Mouse (Mus musculus): Measurements from ENCODE around the gene Pdzk1. TPM values are rescaled to one million over a fixed set of nuclear protein-coding genes. Genes with fewer than 3 reads are reported as not detected.

The Pdzk1 gene
- polyA plus RNA-seq, 1 experiment from 2014 or later, result 0.08 TPM

DNA sequence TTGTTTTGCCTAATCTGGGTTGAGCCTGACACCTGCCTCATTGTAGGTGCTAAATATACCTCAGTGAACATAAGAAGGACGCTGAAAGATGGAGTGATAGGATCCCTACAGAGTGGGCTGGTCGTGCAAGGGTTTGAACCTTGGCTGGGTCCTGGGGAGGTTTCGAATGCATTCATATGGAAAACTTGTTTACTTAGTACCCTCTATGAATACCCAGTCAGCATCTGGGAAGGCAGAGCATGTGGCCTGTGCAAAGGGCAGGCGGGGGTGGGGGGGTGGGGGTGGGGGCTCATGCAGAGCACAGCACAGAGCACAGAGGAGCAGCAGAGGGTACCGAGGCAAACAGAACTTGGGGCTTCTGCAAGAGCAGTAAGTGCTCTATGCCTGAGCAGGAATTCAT is 3.8 kb downstream of the Pdzk1 start:
- ATAC-seq (ENCODE audit: insufficient read depth) (no peak), DNase-seq (no peak)
- no peaks in the 10 kb centered on the region for H3K4me1 ChIP-seq (ENCODE audit: insufficient read depth)
- no peaks in the 10 kb centered on the region for H3K36me3 ChIP-seq (ENCODE audit: insufficient read depth)
- no peak overlapping the region for H3K4me3 ChIP-seq (ENCODE audit: low read depth, low read length)
- H3K4me2 ChIP-seq, result no peak overlapping the region
- H3K9me3 ChIP-seq (ENCODE audit: low read depth, low read length), result no peaks in the 10 kb centered on the region
- 43% methylated on average over 5 of the region's 5 CpGs for WGBS
- TF ChIP-seq CTCF (IDR thresholded peaks at IDR 0.05; ENCODE audit: low read depth), result no peak
- H3K27me3 ChIP-seq (ENCODE audit: insufficient read depth, low read length), result no peaks in the 10 kb centered on the region
- no peak overlapping the region for H3K27ac ChIP-seq (ENCODE audit: low read depth)
- no peak overlapping the region for H3K9ac ChIP-seq

DNA sequence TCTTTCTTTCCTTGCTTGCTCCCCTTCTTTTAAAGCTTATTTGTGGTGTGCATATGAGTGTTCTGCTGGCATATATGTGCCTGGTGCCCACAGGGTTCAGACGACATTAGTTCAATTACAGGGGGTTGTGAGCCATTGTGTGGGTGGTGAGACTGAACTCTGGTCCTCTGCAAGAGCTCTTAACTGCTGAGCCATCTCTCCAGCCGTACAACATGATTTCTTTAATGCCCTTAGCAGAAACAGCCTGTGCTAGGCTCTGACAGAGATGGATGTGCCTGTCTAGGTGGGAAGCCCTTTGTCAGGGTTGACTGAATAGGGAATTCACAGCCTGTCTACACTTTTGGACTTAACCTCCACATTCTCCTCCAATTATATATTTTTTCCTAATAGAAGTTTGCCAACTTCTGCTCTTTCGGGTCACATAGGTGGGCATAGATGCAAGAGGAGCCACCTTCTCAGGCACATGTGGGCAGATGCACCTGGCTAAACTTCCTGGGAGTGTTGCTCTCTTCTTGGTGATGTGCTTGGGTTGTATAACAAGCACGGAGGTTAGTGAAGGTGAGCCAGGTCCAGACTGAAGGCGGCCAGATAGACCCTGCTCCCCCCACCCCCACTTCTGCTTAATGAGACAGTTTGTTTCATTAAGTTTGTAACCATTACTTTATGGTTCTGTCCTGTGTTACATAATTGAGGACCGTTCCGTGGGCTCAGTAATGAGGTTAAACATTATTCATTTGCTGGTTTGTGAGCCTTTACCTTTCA is 5.7 kb downstream of the Pdzk1 start:
- no peak overlapping the region for H3K4me3 ChIP-seq (ENCODE audit: low read depth, low read length)
- TF ChIP-seq CTCF (IDR thresholded peaks at IDR 0.05; ENCODE audit: low read depth), result no peak
- ATAC-seq (ENCODE audit: insufficient read depth) (no peak), DNase-seq (no peak)
- H3K36me3 ChIP-seq (ENCODE audit: insufficient read depth), result no peaks in the 10 kb centered on the region
- H3K9me3 ChIP-seq (ENCODE audit: low read depth, low read length), result no peaks in the 10 kb centered on the region
- no peak overlapping the region for H3K9ac ChIP-seq
- H3K27me3 ChIP-seq (ENCODE audit: insufficient read depth, low read length), result no peaks in the 10 kb centered on the region
- H3K4me2 ChIP-seq, result no peak overlapping the region
- 70% methylated on average over 7 of the region's 7 CpGs for WGBS
- H3K27ac ChIP-seq (ENCODE audit: low read depth), result no peak overlapping the region
- H3K4me1 ChIP-seq (ENCODE audit: insufficient read depth), result no peaks in the 10 kb centered on the region

DNA sequence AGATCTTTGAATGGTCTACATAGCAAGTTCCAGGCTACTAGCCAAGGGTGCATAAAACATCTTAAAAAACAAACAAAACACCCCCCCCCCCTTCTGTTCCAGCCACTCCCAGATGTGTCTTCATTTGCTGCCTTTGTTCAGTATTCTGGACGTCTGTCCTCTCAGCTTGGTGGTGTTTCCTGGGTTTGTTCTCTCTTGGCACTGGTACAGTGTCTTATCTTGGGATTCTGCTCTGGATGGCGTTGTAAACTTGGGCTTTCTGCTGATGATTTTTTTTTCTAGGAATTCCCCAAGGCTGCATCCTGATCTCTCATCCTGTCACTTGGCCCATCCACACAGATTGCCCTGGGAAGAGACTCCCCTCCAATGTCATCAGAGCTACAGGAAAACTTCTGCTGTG is 7.3 kb downstream of the Pdzk1 start:
- H3K9me3 ChIP-seq (ENCODE audit: low read depth, low read length), result no peaks in the 10 kb centered on the region
- no peak overlapping the region for H3K27ac ChIP-seq (ENCODE audit: low read depth)
- ATAC-seq (ENCODE audit: insufficient read depth), result no peak
- H3K27me3 ChIP-seq (ENCODE audit: insufficient read depth, low read length), result no peaks in the 10 kb centered on the region
- TF ChIP-seq CTCF (IDR thresholded peaks at IDR 0.05; ENCODE audit: low read depth), result no peak
- DNase-seq, result no peak
- H3K9ac ChIP-seq, result no peak overlapping the region
- H3K4me2 ChIP-seq, result no peak overlapping the region
- no peak overlapping the region for H3K4me3 ChIP-seq (ENCODE audit: low read depth, low read length)
- whole genome bisulfite sequencing, result 26% methylated on average over 2 of the region's 2 CpGs
- no peaks in the 10 kb centered on the region for H3K36me3 ChIP-seq (ENCODE audit: insufficient read depth)
- H3K4me1 ChIP-seq (ENCODE audit: insufficient read depth), result no peaks in the 10 kb centered on the region

DNA sequence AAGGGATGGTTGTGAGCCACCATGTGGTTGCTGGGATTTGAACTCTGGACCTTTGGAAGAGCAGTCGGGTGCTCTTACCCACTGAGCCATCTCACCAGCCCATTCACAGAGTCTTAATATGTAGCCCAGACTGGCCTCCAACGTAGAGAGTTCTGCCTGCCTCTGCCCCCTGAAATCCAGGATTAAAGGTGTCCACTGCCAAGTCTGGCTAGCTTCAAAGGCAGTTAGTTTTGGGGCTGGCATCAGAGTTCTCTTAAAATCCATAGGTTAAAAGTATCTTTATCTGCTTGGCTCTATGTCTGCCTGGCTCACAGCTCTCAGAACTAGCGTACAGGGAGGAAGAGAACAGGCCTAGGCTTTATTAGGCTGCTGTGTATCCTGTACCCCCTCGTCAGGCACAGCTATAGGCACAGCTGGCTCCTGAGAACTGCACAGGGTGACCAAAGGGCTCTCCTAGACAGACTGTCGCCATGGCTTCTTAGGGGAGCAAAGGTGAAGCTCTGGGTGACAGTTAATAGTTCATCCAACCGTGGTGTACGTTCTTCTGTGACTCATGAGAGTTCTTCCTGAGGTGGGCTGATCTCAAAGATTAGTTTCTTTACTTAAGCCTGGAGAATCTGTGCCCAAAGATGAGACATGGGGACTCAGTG is 10.0 kb downstream of the Pdzk1 start:
- Histone ChIP-seq H3K4me2 (no peak overlapping the region), H3K27ac (ENCODE audit: low read depth) (no peak overlapping the region), H3K4me3 (ENCODE audit: low read depth, low read length) (no peak overlapping the region), H3K9ac (no peak overlapping the region), H3K27me3 (ENCODE audit: insufficient read depth, low read length) (no peaks in the 10 kb centered on the region), H3K9me3 (ENCODE audit: low read depth, low read length) (no peaks in the 10 kb centered on the region), H3K36me3 (ENCODE audit: insufficient read depth) (no peaks in the 10 kb centered on the region), H3K4me1 (ENCODE audit: insufficient read depth) (no peaks in the 10 kb centered on the region)
- no peak for TF ChIP-seq CTCF (IDR thresholded peaks at IDR 0.05; ENCODE audit: low read depth)
- ATAC-seq (ENCODE audit: insufficient read depth), result no peak
- DNase-seq, result no peak
- 58% methylated on average over 7 of the region's 7 CpGs for WGBS

DNA sequence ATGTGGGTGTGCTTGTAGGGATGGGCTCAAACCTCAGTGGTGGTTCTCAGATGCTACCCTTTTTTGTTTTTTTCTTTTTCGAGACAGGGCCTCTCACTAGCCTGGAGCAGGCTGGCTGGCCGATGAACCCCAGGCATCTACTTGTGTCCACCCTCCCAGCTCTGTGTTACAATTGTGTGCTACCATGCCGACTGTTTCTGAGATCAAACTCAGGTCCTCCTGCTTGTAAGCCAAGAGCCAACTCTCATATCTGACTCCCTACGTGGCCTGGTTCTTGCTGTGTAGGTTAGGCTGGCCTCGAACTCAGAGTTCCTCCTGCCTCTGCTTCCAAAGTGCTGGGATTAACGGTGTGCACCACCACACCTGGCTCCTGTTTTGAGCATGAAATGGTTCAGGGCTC is 16.1 kb downstream of the Pdzk1 start:
- Histone ChIP-seq H3K36me3 (ENCODE audit: insufficient read depth) (no peaks in the 10 kb centered on the region), H3K4me3 (ENCODE audit: low read depth, low read length) (no peak overlapping the region), H3K4me1 (ENCODE audit: insufficient read depth) (no peaks in the 10 kb centered on the region; the same call in 1 of the 2 replicates), H3K9ac (no peak overlapping the region), H3K9me3 (ENCODE audit: low read depth, low read length) (no peaks in the 10 kb centered on the region), H3K27me3 (ENCODE audit: insufficient read depth, low read length) (no peaks in the 10 kb centered on the region), H3K27ac (ENCODE audit: low read depth) (no peak overlapping the region), H3K4me2 (no peak overlapping the region)
- ATAC-seq (ENCODE audit: insufficient read depth) (no peak), DNase-seq (no peak)
- WGBS, result 93% methylated on average over 6 of the region's 6 CpGs
- TF ChIP-seq CTCF (IDR thresholded peaks at IDR 0.05; ENCODE audit: low read depth), result no peak

DNA sequence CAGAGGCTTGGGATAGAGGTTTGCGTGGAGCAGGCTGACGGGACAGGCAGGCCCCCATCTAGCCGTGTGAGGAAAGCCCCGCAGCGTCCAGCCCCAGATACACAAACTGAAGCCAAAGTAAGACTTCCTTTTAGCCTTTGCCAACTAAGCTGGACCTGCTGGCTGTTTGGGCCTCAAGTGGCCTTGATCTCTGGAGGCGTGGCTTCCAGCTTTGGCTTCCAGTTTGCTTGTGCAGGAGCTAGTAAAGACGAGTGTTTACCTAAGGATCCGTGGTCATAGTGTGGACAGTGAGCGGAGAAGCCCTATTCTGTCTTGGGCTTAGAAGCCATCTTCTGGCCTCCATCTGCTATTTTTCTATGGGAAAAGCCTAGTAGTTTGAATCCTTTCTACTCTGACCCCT is 16.7 kb downstream of the Pdzk1 start:
- ATAC-seq (ENCODE audit: insufficient read depth), result no peak
- Histone ChIP-seq H3K4me3 (ENCODE audit: low read depth, low read length) (no peak overlapping the region), H3K27me3 (ENCODE audit: insufficient read depth, low read length) (no peaks in the 10 kb centered on the region), H3K9ac (no peak overlapping the region), H3K4me2 (no peak overlapping the region), H3K9me3 (ENCODE audit: low read depth, low read length) (no peaks in the 10 kb centered on the region), H3K27ac (ENCODE audit: low read depth) (no peak overlapping the region), H3K36me3 (ENCODE audit: insufficient read depth) (no peaks in the 10 kb centered on the region), H3K4me1 (ENCODE audit: insufficient read depth) (no peaks in the 10 kb centered on the region; the same call in 1 of the 2 replicates)
- no peak for TF ChIP-seq CTCF (IDR thresholded peaks at IDR 0.05; ENCODE audit: low read depth)
- WGBS, result 58% methylated on average over 9 of the region's 9 CpGs
- no peak for DNase-seq

DNA sequence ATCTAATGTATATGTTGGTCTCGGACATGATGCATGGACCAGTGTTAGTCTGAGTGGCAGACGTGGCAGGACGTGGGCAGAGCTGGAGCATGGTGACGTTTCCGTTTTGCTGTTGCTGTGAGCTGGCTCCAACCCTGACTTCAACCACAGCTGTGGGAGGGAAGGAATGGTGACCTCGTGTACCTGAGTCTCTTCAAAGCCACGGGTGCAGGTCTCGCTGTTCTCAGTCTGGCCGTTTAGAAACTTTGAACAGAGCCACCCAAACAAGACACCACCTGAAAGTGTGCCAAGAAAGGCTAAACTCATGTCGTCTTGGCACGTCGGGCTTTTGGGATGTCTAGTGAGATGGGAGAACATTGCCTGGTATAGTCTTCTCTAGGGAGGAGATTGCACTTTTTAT is 17.9 kb downstream of the Pdzk1 start:
- Histone ChIP-seq H3K9ac (no peak overlapping the region), H3K4me2 (no peak overlapping the region), H3K4me1 (ENCODE audit: insufficient read depth) (no peaks in the 10 kb centered on the region; the same call in 1 of the 2 replicates), H3K27ac (ENCODE audit: low read depth) (no peak overlapping the region), H3K9me3 (ENCODE audit: low read depth, low read length) (no peaks in the 10 kb centered on the region), H3K4me3 (ENCODE audit: low read depth, low read length) (no peak overlapping the region), H3K27me3 (ENCODE audit: insufficient read depth, low read length) (no peaks in the 10 kb centered on the region), H3K36me3 (ENCODE audit: insufficient read depth) (no peaks in the 10 kb centered on the region)
- WGBS, result 83% methylated on average over 12 of the region's 12 CpGs
- no peak for DNase-seq
- ATAC-seq (ENCODE audit: insufficient read depth), result no peak
- no peak for TF ChIP-seq CTCF (IDR thresholded peaks at IDR 0.05; ENCODE audit: low read depth)

Data from lung, embryonic 14.5 days (tissue).